12 mouse cellular contexts compared by ENCODE assay signal in genomic region chr14:47632419-47632818, GRCm38 (mm10).
"Had no signal": no experiment of that assay in that cellular context is flagged by ENCODE, and none has a peak within 500 bp of the region (broad histone marks: within the 10 kb centered on the region; RNA-seq: fewer than 3 reads in every experiment).

No protein-coding gene starts in this region.

- H3K4me3 ChIP-seq: limb, embryonic 10.5 days; liver, embryonic 15.5 days; midbrain, embryonic 13.5 days; stomach, embryonic 15.5 days had no signal

- H3K27me3 ChIP-seq: liver, embryonic 15.5 days; midbrain, embryonic 13.5 days; stomach, embryonic 15.5 days had no signal

- H3K36me3 ChIP-seq: limb, embryonic 10.5 days; liver, embryonic 15.5 days; midbrain, embryonic 13.5 days; stomach, embryonic 15.5 days had no signal

- H3K9me3 ChIP-seq: limb, embryonic 10.5 days; liver, embryonic 15.5 days; midbrain, embryonic 13.5 days; stomach, embryonic 15.5 days had no signal

- DNase-seq: kidney, postnatal 25 days; lung, adult 2 months; lung, postnatal 36 days; right cerebral cortex, postnatal 14 days; thymus, adult 2 months; thymus, postnatal 36 days had no signal

- H3K27ac ChIP-seq: limb, embryonic 10.5 days; liver, embryonic 15.5 days; midbrain, embryonic 13.5 days; stomach, embryonic 15.5 days had no signal

- H3K4me2 ChIP-seq: liver, embryonic 11.5 days; liver, embryonic 15.5 days; midbrain, embryonic 13.5 days; stomach, embryonic 15.5 days had no signal

- ATAC-seq: lung, postnatal 0 days; midbrain, embryonic 13.5 days had no signal

- H3K9ac ChIP-seq: liver, embryonic 15.5 days; midbrain, embryonic 13.5 days; stomach, embryonic 15.5 days had no signal
